Mouse (Mus musculus): ENCODE results near the gene Cyp4f13.

- no peak for TF ChIP-seq CTCF (IDR thresholded peaks at IDR 0.05; ENCODE audit: low read depth)
- TF ChIP-seq EP300 (IDR thresholded peaks at IDR 0.05; ENCODE audit: low read depth), result no peak
Measured at GRCm38 (mm10) chr17:32916075-32916474, 31.1 kb downstream of the Cyp4f13 start.

Measured in liver, embryonic 14.5 days (tissue).